Mouse (Mus musculus) mouse trophoblast stem cell (cell line): ENCODE results near the gene Spata32.

Experiments used
- in situ Hi-C, 2 experiments: fragments of 300-500 bp; cut with MseI, MboI; formaldehyde crosslinking; loops; 2 replicates in 1 of 2; 3 replicates in 1 of 2; pipeline ENCODE4 v1.15.1; 2025

The Spata32 gene

GRCm38 (mm10) chr11:103206203-103206602, 12.0 kb downstream of the Spata32 start:
- in situ Hi-C loops = no loop called here

DNA sequence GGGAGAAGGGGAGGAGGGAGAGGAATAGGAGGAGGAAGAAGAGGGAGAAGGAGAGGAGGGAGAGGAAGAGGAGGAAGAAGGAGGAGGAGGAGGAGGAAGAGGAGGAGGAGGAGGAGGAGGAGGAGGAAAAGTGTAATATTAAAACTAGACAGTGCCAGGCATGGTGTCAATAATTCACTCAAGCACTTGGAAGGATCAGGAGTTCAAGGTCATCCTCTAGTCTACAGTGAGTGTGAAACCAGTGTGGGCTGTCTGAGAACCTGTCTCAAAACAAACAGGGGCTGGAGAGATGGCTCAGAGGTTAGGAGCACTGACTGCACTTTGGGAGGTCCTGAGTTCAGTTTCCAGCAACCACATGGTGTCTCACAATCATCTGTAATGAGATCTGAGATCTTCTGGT, 15.9 kb downstream of the Spata32 start:
- in situ Hi-C loops = no loop called here

DNA sequence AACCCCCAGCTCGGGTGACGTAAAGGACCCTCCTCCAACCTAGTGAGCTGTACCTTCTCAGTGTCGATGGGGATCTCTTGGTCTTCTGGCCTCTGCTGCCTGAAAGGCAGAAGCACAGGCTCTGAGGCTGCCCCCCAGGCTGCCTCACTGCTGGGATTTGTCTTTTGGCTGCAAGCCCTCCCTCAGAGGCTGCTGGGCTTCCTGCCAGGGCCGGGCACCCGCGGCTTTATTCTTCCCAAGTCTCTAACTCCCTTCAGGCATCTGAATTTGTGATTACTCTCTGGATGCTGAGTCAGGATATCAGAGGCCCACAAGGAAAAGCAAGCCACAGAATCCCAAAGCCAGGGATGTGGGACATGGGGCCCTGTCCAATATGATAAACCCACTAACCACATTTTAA, 16.6 kb downstream of the Spata32 start:
- in situ Hi-C loops = no loop called here

GRCm38 (mm10) chr11:103198911-103199803, 19.1 kb downstream of the Spata32 start:
- in situ Hi-C loops = no loop called here

- in situ Hi-C loops = no loop called here
These were observed 19.9 kb downstream of the Spata32 start for GRCm38 (mm10) chr11:103198339-103198738.

DNA sequence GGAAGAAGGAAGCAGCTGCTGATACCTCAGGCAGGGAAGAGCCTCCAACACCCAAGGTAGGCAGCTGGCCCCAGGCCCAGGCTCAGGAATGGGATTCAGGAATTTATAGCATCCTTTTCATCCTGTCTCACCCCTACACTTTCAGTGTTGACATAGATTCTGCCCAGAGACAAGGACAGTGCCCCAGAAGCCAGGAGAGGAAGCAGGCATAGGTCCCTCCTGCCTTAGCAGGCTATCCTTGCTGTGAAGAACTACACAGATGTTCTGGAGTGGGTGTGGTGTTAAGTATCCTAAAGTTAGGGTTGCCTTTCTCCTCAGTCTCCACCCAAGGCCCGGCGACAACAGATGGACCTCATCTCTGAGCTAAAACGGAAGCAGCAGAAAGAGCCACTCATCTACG, 20.9 kb downstream of the Spata32 start:
- in situ Hi-C loops = no loop called here

- in situ Hi-C loops = no loop called here
These were observed 22.6 kb downstream of the Spata32 start for GRCm38 (mm10) chr11:103195656-103196055.

GRCm38 (mm10) chr11:103195236-103195635, 23.0 kb downstream of the Spata32 start:
- in situ Hi-C loops = no loop called here

GRCm38 (mm10) chr11:103193825-103194168, 24.4 kb downstream of the Spata32 start:
- in situ Hi-C loops = no loop called here

DNA sequence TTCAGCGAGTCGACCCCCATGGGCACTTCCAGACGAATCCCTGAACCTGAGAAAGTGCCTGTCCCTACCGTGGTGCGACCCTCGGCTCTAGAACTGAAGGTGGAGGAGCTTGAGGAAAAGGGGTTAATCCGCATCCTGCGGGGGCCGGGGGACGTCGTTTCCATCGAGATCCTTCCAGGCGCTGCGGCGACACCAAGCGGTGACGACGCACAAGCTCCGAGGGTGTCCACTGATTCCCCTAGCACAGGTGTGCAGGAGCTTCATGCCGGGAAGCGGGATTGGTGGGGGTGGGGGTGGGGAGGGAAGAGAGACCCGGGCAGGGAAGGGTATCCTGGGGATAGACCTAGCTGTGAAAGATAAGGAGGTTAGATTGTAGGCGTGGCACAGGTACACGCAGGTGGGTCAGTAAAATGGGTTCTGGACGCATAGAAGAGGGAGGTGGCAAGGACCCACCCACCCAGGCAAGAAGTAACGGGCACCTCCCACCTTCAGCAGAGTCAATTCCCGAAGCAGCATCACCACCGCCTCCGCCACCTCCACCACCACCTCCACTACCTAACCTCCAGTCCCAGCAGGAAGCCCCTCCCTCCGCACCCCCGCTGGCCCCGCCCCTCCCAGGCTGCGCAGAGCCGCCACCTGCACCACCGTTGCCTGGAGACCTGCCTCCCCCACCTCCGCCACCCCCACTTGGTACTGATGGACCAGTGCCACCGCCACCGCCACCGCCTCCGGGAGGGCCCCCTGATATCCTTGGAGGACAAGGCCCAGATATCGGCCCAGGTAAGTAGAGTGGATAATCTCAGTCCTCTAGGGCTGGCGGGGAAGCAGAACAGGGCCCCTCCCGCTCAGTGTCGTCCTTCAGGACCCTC, 25.0 kb downstream of the Spata32 start:
- in situ Hi-C loops = no loop called here

- in situ Hi-C loops = no loop called here
These were observed 25.8 kb downstream of the Spata32 start for GRCm38 (mm10) chr11:103192230-103192955.

DNA sequence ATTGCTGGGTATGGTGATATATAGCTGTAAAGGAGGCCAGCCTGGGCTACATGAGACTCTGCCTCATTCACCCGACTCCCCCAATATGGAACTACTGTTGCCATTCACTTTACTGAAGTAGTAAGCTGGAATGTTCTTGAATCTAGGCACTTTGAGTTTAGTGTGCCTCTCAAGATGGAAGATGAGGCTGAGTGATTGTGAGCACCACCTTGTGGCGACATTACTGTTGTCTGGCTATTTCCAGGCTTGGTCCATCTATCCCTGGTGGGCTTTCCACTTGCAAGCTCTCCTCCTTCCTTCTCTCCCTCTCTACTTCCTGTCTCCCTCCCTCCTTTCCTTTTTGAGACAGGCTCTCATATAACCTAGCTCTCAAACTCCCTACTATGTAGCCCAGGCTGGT, 33.3 kb downstream of the Spata32 start:
- in situ Hi-C loops = no loop called here

DNA sequence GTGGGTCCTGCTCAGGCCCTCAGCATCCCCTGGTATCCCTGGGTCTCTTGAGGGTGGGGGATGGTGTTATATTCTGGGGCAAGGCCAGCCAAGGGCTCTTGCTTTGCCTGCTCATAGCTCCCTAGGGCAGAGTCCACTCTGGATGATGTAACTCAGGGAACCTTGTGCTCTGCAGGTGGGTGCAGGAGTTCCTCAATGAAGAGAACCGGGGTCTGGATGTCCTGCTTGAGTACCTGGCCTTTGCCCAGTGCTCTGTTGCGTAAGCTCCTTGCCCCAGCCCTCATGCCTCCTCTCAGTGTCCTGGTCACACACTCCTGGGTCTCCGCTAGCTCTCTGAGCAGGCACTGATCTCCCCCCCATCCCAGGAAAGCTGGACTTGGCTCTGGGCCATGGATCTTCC, 36.3 kb downstream of the Spata32 start:
- in situ Hi-C loops = no loop called here

DNA sequence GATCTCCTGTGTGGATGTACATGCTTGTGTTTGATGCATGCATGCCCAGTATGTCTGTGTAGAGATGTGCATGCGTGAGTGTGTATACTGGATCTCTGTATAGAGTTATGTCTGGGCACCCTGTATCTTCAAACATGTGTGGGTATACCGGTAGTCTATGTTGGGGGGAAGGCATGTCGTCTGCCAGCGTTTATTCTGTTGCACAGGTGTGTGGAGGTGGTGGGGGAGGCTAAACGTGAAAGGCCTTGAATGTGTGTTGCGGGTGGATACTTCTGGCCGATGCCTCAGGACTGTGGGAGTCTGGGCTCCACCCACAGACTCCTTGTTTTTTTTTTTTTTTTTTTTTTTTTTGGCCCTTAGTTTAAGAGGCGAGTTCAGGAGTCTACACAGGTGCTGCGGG, 36.9 kb downstream of the Spata32 start:
- in situ Hi-C loops = no loop called here

GRCm38 (mm10) chr11:103180426-103180825, 37.8 kb downstream of the Spata32 start:
- in situ Hi-C loops = no loop called here

- in situ Hi-C loops = loop anchor here in 1 of 2 experiments (10.0 kb wide), 1 partner anchor 146 kb away; no protein-coding TSS in a partner anchor
These were observed 39.5 kb downstream of the Spata32 start for GRCm38 (mm10) chr11:103178748-103179147.

DNA sequence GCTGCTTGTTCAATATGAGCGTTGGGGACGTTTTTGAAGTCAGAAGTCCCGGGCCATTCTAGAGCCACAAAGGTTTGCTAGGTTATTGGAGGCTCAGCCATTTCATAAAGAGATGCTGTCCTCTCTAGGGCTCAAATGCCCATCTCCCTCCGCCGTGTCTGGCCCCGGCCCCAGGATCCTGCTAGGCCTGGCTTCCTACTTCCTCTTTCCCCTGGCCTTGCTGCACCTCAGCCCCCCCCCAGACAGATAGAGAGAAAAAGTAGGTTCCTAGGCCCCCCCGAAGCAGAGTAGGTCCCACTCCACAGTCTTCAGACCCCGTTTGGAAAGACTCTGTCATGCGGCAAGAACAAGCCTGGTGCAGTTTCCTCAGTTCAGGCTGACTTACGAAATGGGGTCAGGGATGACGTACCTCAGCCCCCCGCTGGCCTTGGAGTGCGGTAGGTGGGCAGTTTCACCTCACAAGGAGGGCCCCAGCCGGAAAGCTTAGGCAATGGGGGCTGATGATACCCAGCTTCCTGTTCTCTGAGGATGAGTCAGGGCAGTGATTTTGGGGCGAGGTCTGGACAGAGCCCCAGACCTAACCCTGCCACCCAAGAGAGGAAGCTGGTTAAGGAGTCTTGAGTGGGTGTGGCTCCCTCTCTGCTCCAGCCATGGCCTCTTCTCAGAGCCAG, 40.3 kb downstream of the Spata32 start:
- in situ Hi-C loops = loop anchor here in 1 of 2 experiments (10.0 kb wide), 1 partner anchor 147 kb away; no protein-coding TSS in a partner anchor

DNA sequence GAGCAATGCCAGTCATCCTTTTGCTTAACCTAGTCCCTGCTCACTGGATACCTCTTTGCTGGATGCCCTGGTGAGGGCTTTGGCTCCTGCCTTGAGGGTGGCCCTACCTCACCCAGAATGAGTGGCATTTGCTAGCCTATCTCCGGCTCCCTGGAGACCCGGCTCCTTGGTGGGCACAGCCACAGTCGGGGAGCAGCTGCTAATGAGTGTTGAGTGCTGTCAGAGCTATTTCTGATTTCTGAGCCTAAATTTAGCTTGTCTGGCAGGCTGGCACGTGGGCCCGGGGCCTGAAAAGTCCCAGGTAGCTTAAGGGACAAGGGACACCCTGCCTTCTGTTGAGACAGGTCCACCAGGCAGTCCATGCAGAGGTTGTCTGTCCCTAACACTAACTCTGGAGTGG, 41.0 kb downstream of the Spata32 start:
- in situ Hi-C loops = loop anchor here in 1 of 2 experiments (10.0 kb wide), 1 partner anchor 148 kb away; no protein-coding TSS in a partner anchor

- in situ Hi-C loops = loop anchor here in 1 of 2 experiments (10.0 kb wide), 1 partner anchor 148 kb away; no protein-coding TSS in a partner anchor
These were observed 41.7 kb downstream of the Spata32 start for GRCm38 (mm10) chr11:103176510-103176909.

GRCm38 (mm10) chr11:103175688-103176442, 42.4 kb downstream of the Spata32 start:
- in situ Hi-C loops = loop anchor here in 1 of 2 experiments (10.0 kb wide), 1 partner anchor 149 kb away; no protein-coding TSS in a partner anchor
